Mouse (Mus musculus): ENCODE data around the gene Fam53a.
A peak's percentile ranks its signal among the peaks of the same experiment; 100 is the strongest.

Fam53a gene

DNA sequence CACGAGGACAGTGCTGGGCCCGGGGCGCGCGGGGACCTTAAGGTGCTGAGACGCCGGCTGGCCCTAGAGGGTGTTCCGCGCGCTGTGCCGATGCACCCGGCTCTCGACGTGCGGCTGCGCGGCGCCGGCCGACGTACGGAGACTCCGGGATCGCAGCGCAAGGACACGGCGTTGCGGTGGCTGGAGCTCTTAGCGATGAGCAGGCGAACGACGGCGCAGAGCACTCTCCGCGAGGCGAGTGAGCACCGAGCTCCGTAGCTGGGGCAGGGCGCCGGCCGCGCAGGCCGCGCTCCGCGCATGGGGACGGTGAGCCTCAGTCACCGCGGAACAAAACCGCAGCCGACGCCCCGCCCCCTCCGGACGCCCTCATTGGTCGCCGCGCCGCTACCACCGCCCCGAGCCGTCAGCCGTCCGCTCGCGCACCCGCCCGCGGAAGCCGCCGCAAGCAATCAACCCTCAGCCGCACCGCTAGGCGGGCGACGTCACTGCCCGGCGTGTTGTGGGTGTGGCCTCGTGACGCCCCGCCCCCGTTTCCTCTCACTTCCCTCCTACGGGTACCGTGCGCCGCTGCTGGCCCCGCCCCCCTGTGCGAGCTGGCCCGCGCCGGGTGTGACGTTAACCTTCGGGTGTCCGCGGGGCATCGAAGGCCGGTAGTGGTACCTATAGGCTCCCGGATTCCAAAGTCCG, at the start of gene Fam53a, which contains the start of gene Gm9903:
Fam53a (minus strand) TSS at position 335 of the 687 bp plus-strand sequence.
Gm9903 (plus strand) TSS at position 625 of the 687 bp plus-strand sequence.
- DNase-seq (ENCODE audit: low spot score) = peak; percentile 98

DNA sequence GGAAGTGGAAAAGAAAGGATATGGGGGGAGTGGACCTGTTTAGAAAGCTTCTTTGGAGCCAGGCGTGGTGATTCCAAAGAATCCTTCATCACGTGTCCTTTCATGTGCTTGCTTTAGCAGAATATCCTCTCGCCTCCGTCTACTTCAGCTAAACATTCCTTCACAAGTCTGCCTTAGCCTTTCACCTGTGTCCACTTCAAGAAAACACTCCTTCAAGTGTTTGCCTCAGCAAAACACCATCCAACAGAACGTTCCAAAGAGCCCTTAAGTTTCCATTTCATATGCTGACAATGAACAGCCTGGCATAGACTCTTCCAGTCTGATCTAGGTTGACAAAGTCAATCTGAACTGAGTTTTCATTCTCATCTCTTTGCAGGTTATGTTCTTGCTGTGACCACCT, 48.8 kb upstream of the Fam53a start:
- DNase-seq (ENCODE audit: low spot score) = no peak

DNA sequence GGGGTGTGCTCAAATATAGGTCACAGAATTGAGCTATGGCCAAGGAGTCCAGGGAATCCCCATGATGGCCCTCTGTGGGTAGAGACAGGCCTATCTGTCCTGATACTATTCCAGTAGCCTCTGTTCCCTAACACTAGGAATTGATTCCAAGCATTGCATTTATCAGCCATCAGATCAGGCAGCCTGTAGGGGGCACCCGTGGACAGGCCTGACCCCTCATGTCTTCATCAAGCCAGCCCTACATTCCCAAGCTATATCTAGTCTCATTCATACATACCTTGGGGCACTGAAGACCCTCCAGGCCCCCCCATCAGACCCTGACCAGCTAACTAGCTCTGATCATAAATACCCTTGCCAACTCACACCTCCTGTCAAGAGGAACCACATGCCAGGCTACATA, 46.5 kb upstream of the Fam53a start:
- peak; percentile 85 for DNase-seq (ENCODE audit: low spot score)

DNA sequence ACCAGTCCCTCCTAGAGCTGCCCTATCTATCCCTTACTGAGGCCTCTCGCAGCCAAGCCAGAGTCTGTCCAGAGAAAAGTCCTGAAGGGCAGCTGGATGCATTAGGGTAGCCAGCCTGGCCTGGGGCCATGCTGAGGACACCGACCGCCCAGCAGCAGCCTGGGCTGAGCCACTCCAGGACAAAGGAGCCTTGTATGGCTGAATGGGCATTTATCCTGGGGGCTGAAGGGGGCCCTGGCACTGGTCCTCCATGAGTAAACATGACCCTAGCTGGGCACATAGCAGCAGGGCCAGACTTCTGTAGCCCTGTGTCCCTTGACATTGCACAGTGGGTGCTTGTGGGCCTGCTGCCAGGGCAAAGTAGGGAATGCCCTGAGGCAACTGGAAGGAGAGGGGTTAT, 45.0 kb upstream of the Fam53a start:
- DNase-seq (ENCODE audit: low spot score) = no peak

DNA sequence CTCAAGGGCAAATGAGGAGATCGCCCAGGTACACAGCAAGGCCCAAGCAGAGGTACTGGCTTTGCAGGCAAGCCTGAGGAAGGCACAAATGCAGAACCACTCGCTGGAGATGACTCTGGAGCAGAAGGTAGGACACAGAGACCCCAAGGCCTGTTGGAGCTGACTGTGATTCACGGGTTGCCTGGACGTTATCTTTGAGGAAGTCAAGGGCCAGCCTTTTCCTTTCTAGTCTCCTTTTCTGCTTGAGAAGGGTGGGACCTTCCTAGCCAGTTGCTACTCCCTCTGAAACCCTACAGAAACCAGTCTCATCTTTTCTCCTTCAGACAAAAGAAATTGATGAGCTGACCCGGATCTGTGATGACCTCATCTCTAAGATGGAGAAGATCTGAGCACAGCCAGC, 42.2 kb upstream of the Fam53a start:
- no peak for DNase-seq (ENCODE audit: low spot score)

DNA sequence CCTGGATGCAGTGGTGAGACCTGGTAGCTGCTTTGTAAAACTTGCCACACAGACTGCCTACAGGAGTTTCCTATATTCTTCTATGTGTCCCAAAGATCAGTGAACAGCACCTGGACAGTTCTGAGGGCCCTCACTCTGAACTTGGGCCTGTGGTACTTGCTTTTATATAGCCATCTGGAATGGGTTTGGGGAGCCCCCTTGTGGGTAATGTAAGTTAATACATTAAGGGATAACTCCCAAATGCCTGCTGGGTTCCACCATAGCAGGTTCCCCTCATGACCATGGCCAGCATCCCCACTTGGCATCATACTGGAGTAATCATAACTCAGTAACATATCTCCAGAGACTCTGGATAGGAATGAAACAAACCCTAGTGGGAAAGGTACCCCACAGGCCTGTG, 38.8 kb upstream of the Fam53a start:
- DNase-seq (ENCODE audit: low spot score) = peak; percentile 63

DNA sequence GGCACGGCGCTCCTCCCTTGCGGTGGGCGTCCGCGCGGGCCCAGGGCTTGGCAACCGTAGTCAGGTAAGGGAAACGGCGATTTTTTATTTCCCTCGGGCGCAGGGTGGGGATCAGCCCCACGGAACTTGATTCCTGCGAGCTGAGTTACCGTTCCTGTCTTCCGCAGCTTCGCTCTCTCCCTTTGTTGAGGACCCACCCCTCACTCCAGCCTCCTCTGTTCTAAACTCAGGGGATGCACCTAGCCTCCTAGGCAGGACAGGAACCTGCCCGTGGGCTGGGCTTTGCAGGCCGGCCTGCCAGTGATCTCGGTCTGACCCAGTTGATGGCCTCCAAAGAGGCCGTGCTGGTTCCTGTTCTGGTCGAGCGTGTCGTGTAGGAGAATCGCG, 29.2 kb upstream of the Fam53a start:
- no peak for DNase-seq (ENCODE audit: low spot score)

- DNase-seq (ENCODE audit: low spot score) = peak; percentile 99
These were observed 28.6 kb upstream of the Fam53a start, which contains the start of the genes Tacc3 and Tmem129 for GRCm38 (mm10) chr5:33657787-33658663. Gene Tacc3, plus strand, starts transcription at chr5:33658128. Gene Tmem129, minus strand, starts transcription at chr5:33658416.

GRCm38 (mm10) chr5:33657251-33657786, 27.9 kb upstream of the Fam53a start:
- DNase-seq (ENCODE audit: low spot score) = no peak

GRCm38 (mm10) chr5:33656739-33657138, 27.3 kb upstream of the Fam53a start:
- no peak for DNase-seq (ENCODE audit: low spot score)

DNA sequence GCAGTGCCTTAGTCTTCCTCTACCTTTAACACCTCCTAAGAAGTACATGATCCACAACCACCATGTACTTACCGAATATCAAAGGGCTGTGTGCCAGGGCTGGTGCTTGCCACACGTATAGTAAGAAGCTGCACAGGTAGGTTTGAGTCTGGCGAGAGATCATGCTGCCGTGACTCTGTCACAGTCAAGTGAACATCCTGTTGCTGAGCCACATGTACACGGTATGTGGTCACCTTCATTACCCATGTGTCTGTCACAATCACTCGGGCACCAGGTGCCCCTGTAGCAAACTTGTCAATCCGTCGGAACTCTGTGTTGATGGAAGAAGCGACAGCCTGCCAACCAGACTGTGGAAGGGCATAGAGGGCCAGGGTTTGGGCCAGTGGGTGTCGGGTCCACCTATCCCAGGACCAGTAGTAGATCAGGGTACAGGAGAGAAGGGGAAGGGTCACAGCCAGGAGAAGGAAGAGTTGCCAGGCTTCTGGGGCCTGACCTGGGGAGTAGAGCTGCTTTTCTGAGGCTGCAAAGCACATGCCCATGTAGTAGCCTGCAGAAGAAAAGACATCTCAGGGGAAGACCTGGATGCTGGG, 25.9 kb upstream of the Fam53a start:
- DNase-seq (ENCODE audit: low spot score) = no peak

DNA sequence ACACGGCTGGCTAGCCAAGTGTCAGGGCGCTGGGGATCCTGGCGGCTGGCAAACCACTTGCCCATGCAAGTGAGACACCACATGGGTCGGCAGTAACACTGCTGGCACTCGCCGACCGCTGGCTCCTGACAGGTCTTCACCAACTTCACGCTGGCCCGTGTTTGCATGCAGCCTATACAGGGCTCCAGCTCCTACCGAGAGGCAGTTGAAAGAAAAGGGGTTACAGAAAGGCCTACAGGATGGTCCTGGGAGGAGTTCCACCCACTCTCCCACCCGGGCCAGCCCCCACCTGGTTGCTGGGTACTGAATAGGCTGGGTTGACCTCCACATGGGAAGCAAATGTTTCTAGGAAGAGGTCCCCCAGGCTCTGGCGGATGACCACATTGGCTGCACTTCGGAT, 25.0 kb upstream of the Fam53a start:
- no peak for DNase-seq (ENCODE audit: low spot score)

DNA sequence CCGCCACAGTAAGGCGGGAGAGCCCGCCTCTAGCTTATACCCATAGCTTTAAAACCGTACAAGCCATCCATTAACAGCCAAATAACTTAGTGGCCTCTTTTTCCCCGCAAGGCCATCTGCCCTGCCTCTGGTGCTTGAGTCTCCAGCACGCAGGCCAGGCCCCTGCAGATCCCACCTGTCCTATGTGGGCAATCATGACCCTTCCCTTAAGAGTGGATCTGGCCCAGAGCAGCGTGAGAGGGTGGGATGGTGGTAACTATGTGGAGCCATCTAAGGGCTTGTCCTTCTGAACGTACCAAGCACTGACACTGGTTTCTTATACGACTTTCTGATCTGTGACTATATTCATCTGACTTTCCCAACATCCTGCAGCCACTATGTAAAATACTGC, 23.3 kb upstream of the Fam53a start:
- DNase-seq (ENCODE audit: low spot score) = no peak

- DNase-seq (ENCODE audit: low spot score) = peak; percentile 97
These were observed 22.7 kb upstream of the Fam53a start, which contains the start of gene Slbp for GRCm38 (mm10) chr5:33651921-33652782. Gene Slbp, minus strand, starts transcription at chr5:33652574.

DNA sequence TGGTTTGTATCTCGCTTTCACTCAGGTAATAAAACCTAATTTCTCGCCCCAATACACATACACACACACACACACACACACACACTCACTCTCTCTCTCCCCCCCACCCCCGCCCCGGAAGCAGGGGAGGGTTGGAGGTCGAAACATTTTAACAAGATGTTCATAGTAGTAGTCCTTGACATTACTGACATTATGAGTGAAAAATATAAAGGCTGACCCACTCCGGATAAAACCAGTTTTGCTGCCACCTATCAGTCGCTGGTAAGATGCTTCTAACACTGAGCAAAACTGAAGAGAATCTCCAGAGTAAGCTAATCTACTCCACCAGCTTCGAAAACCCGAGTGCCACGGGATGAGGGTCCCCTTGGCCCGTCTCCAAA, 22.1 kb upstream of the Fam53a start:
- peak; percentile 13 for DNase-seq (ENCODE audit: low spot score)

GRCm38 (mm10) chr5:33651017-33651416, 21.6 kb upstream of the Fam53a start:
- no peak for DNase-seq (ENCODE audit: low spot score)

GRCm38 (mm10) chr5:33640652-33641051, 11.2 kb upstream of the Fam53a start:
- DNase-seq (ENCODE audit: low spot score) = peak; percentile 79

DNA sequence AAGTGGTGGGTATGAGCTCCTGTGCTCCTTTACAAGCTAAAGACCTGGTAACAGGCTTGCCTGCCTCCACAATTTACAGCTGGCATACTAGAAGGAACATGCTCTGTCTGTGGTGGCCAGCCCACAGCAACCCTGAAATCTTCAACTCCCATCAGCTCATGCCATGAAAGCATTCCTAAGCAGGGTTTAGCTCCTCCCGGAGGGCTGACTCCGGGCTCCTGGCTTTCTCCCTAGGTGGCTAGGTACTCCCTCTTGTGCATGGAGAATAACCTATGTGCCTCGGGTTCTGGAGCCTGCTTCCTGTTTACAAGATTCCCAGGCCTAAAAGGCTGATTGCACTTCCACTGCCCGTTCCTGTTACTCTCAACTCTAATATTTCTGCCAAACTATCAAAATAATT, 9.4 kb upstream of the Fam53a start:
- no peak for DNase-seq (ENCODE audit: low spot score)

GRCm38 (mm10) chr5:33637606-33638350, 8.3 kb upstream of the Fam53a start:
- DNase-seq (ENCODE audit: low spot score) = no peak

DNA sequence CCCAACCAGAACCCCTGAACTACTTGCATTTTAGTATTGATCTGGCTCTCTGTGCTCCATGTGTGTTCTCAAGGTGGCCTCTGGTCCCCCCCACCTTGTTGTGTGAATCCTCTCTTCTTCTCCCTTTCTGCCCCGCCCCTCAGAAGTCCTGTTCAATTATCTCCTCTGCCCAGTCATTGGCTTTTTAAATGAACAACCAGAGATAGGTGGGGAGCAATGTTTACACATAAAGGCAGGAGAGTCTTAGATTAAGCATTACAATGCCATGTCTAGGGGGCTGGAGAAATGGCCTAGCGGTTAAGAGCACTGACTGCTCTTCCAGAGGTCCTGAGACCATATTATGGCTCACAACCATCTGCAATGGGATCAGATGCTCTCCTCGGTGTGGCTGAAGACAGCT, 5.9 kb upstream of the Fam53a start:
- no peak for DNase-seq (ENCODE audit: low spot score)

- no peak for DNase-seq (ENCODE audit: low spot score)
These were observed 3.1 kb upstream of the Fam53a start for GRCm38 (mm10) chr5:33632526-33632925.

Measured in retina, embryonic 14.5 days (tissue).